Mouse (Mus musculus): Measurements from ENCODE around the gene Tspan1. TPM values are rescaled to one million over a fixed set of nuclear protein-coding genes. Genes with fewer than 3 reads are reported as not detected.

The Tspan1 gene
- polyA plus RNA-seq, 1 experiment, result not detected

GRCm38 (mm10) chr4:116142269-116142668 lies 25.1 kb downstream of the Tspan1 start:
- no peak overlapping the region for H3K4me3 ChIP-seq (ENCODE audit: low read depth, low read length)

DNA sequence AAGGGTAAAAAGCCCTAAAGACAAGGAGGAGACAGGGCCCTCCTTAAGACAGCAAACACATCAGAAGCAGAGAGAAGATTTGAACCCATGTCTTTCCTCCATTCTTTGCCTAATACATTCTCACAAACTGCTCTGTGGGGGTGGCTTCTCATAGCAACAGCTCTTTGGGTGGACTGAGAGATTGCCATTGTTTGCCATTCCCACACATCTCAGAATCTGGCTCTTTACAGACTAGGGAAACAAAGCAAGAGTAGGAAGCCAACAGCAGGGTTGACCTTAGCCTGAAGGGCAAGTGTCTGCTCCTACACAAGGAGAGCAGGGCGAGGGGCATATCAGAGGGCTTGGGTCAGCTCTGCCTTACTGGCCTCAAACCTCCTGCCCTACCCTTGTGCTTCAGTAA lies 25.7 kb downstream of the Tspan1 start:
- Histone ChIP-seq H3K27ac (ENCODE audit: insufficient read depth, low read length) (no peak overlapping the region), H3K9ac (ENCODE audit: low read depth, poor library complexity, severe bottlenecking) (no peak overlapping the region), H3K36me3 (ENCODE audit: control insufficient read depth, insufficient read depth, low read length, poor library complexity, severe bottlenecking) (no peaks in the 10 kb centered on the region), H3K4me1 (ENCODE audit: control insufficient read depth, insufficient read depth, low read length) (peaks cover 2% of the 10 kb centered on the region), H3K27me3 (ENCODE audit: control insufficient read depth, insufficient read depth, low read length, poor library complexity, severe bottlenecking) (no peaks in the 10 kb centered on the region), H3K9me3 (replicated peaks; ENCODE audit: control insufficient read depth, insufficient read depth, low read length, poor library complexity, severe bottlenecking) (no peaks in the 10 kb centered on the region), H3K4me3 (ENCODE audit: low read depth, low read length) (no peak overlapping the region)
- TF ChIP-seq CTCF (IDR thresholded peaks at IDR 0.05; ENCODE audit: low read depth, low read length) (no peak), EP300 (IDR thresholded peaks at IDR 0.05; ENCODE audit: insufficient read depth, low read depth, low read length) (no peak), POLR2A (IDR thresholded peaks at IDR 0.05; ENCODE audit: insufficient read depth, low read length) (no peak)

More at GRCm38 (mm10) chr4:116142269-116142668, 25.1 kb downstream of the Tspan1 start:
- Histone ChIP-seq H3K9me3 (replicated peaks; ENCODE audit: control insufficient read depth, insufficient read depth, low read length, poor library complexity, severe bottlenecking) (no peaks in the 10 kb centered on the region), H3K9ac (ENCODE audit: low read depth, poor library complexity, severe bottlenecking) (no peak overlapping the region), H3K27me3 (ENCODE audit: control insufficient read depth, insufficient read depth, low read length, poor library complexity, severe bottlenecking) (no peaks in the 10 kb centered on the region), H3K4me1 (ENCODE audit: control insufficient read depth, insufficient read depth, low read length) (peaks cover 2% of the 10 kb centered on the region), H3K27ac (ENCODE audit: insufficient read depth, low read length) (no peak overlapping the region), H3K36me3 (ENCODE audit: control insufficient read depth, insufficient read depth, low read length, poor library complexity, severe bottlenecking) (no peaks in the 10 kb centered on the region)
- no peak for TF ChIP-seq POLR2A (IDR thresholded peaks at IDR 0.05; ENCODE audit: insufficient read depth, low read length)
- no peak for TF ChIP-seq CTCF (IDR thresholded peaks at IDR 0.05; ENCODE audit: low read depth, low read length)
- no peak for TF ChIP-seq EP300 (IDR thresholded peaks at IDR 0.05; ENCODE audit: insufficient read depth, low read depth, low read length)

DNA sequence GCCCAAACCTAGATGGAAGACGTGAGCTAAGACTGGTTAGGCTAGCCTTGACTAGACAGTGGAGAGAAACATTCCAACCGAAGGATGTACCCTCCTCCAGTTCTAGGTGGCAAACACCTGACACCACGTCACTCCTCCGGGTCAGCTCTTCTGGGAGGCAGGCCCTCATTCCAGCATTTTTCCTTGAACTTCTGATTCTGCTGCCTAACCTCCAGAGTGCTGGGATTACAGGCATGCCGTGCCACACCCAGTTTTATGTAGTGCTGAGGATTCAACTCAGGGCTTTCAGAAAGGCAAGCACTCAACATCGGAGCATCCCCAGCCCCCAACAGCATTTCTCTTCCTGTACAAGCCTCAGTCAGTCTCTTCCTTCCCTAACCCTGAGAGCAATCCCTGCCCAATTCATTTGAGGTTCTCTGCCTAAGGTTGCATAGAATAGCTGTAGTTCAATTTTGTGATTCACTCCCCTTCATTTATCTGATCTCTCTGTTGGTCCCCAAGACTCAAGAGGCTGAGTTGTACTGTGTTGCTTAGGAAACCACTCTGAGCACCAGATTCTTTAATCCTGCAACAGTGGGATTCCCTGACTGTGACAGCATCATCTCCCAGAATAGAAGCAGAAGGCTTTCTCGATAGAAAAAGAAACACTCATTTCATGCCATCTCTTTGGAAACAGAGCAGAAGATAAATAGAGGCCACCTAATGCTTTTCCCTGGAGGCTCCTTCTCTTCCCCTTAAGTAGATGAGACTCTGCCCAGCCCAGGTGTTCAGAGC lies 26.4 kb downstream of the Tspan1 start:
- H3K4me3 ChIP-seq (ENCODE audit: low read depth, low read length), result no peak overlapping the region
- no peaks in the 10 kb centered on the region for H3K9me3 ChIP-seq (replicated peaks; ENCODE audit: control insufficient read depth, insufficient read depth, low read length, poor library complexity, severe bottlenecking)
- peaks cover 2% of the 10 kb centered on the region for H3K4me1 ChIP-seq (ENCODE audit: control insufficient read depth, insufficient read depth, low read length)
- no peak for TF ChIP-seq POLR2A (IDR thresholded peaks at IDR 0.05; ENCODE audit: insufficient read depth, low read length)
- TF ChIP-seq EP300 (IDR thresholded peaks at IDR 0.05; ENCODE audit: insufficient read depth, low read depth, low read length), result no peak
- no peak for TF ChIP-seq CTCF (IDR thresholded peaks at IDR 0.05; ENCODE audit: low read depth, low read length)
- H3K9ac ChIP-seq (ENCODE audit: low read depth, poor library complexity, severe bottlenecking), result no peak overlapping the region
- H3K27ac ChIP-seq (ENCODE audit: insufficient read depth, low read length), result no peak overlapping the region
- no peaks in the 10 kb centered on the region for H3K27me3 ChIP-seq (ENCODE audit: control insufficient read depth, insufficient read depth, low read length, poor library complexity, severe bottlenecking)
- no peaks in the 10 kb centered on the region for H3K36me3 ChIP-seq (ENCODE audit: control insufficient read depth, insufficient read depth, low read length, poor library complexity, severe bottlenecking)

DNA sequence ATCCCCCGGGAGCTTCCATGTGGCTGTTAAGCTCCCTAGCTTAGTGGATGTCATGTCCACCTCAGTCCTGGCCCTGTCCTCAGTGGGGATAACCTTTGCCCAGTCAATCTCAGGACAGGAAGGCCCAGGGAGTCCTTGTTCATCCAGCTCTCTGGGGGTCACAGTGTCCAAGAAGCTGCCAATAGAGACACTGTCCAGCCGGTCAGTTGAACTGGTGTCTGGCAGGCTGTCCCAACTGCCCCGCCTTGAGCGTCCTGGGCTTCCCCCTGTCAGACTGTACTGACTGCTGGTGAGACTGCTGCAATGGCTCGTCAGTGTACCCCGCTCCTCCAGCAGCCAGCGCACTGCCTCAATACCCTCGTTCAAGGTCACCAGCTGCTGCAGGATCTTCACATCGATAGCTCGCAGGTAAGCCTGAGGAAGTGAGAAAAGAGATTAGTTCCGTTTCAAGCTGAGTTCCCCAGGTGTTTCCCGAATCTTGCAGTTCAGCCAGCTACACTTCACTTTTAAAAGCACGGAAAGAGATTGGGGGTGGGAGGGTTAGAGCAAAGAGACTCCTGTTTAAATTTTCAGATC lies 29.9 kb downstream of the Tspan1 start:
- H3K4me3 ChIP-seq (ENCODE audit: low read depth, low read length), result no peak overlapping the region
- no peak for TF ChIP-seq POLR2A (IDR thresholded peaks at IDR 0.05; ENCODE audit: insufficient read depth, low read length)
- no peak for TF ChIP-seq CTCF (IDR thresholded peaks at IDR 0.05; ENCODE audit: low read depth, low read length)
- no peak for TF ChIP-seq EP300 (IDR thresholded peaks at IDR 0.05; ENCODE audit: insufficient read depth, low read depth, low read length)
- no peaks in the 10 kb centered on the region for H3K36me3 ChIP-seq (ENCODE audit: control insufficient read depth, insufficient read depth, low read length, poor library complexity, severe bottlenecking)
- no peaks in the 10 kb centered on the region for H3K27me3 ChIP-seq (ENCODE audit: control insufficient read depth, insufficient read depth, low read length, poor library complexity, severe bottlenecking)
- no peaks in the 10 kb centered on the region for H3K9me3 ChIP-seq (replicated peaks; ENCODE audit: control insufficient read depth, insufficient read depth, low read length, poor library complexity, severe bottlenecking)
- H3K27ac ChIP-seq (ENCODE audit: insufficient read depth, low read length), result no peak overlapping the region
- H3K9ac ChIP-seq (ENCODE audit: low read depth, poor library complexity, severe bottlenecking), result no peak overlapping the region
- peaks cover 2% of the 10 kb centered on the region for H3K4me1 ChIP-seq (ENCODE audit: control insufficient read depth, insufficient read depth, low read length)

- H3K27me3 ChIP-seq (ENCODE audit: control insufficient read depth, insufficient read depth, low read length, poor library complexity, severe bottlenecking), result no peaks in the 10 kb centered on the region
- H3K27ac ChIP-seq (ENCODE audit: insufficient read depth, low read length), result no peak overlapping the region
- no peaks in the 10 kb centered on the region for H3K9me3 ChIP-seq (replicated peaks; ENCODE audit: control insufficient read depth, insufficient read depth, low read length, poor library complexity, severe bottlenecking)
- H3K36me3 ChIP-seq (ENCODE audit: control insufficient read depth, insufficient read depth, low read length, poor library complexity, severe bottlenecking), result no peaks in the 10 kb centered on the region
- H3K4me1 ChIP-seq (ENCODE audit: control insufficient read depth, insufficient read depth, low read length), result no peaks in the 10 kb centered on the region
- H3K4me3 ChIP-seq (ENCODE audit: low read depth, low read length), result no peak overlapping the region
- no peak for TF ChIP-seq CTCF (IDR thresholded peaks at IDR 0.05; ENCODE audit: low read depth, low read length)
- H3K9ac ChIP-seq (ENCODE audit: low read depth, poor library complexity, severe bottlenecking), result no peak overlapping the region
Observed at GRCm38 (mm10) chr4:116134990-116135389, 32.4 kb downstream of the Tspan1 start.

- Histone ChIP-seq H3K36me3 (ENCODE audit: control insufficient read depth, insufficient read depth, low read length, poor library complexity, severe bottlenecking) (no peaks in the 10 kb centered on the region), H3K27me3 (ENCODE audit: control insufficient read depth, insufficient read depth, low read length, poor library complexity, severe bottlenecking) (no peaks in the 10 kb centered on the region), H3K27ac (ENCODE audit: insufficient read depth, low read length) (no peak overlapping the region), H3K9me3 (replicated peaks; ENCODE audit: control insufficient read depth, insufficient read depth, low read length, poor library complexity, severe bottlenecking) (no peaks in the 10 kb centered on the region), H3K4me3 (ENCODE audit: low read depth, low read length) (no peak overlapping the region), H3K4me1 (ENCODE audit: control insufficient read depth, insufficient read depth, low read length) (no peaks in the 10 kb centered on the region), H3K9ac (ENCODE audit: low read depth, poor library complexity, severe bottlenecking) (no peak overlapping the region)
- TF ChIP-seq EP300 (IDR thresholded peaks at IDR 0.05; ENCODE audit: insufficient read depth, low read depth, low read length) (no peak), POLR2A (IDR thresholded peaks at IDR 0.05; ENCODE audit: insufficient read depth, low read length) (no peak), CTCF (IDR thresholded peaks at IDR 0.05; ENCODE audit: low read depth, low read length) (no peak)
Observed at GRCm38 (mm10) chr4:116133126-116133525, 34.3 kb downstream of the Tspan1 start.
